Mouse (Mus musculus) hindbrain, embryonic 13.5 days (tissue): Measurements from ENCODE around the gene Gtse1. TPM values are rescaled to one million over a fixed set of nuclear protein-coding genes. Genes with fewer than 3 reads are reported as not detected.
"Not testable (repeated sequence)": the region's sequence is repeated elsewhere in the genome, so short reads cannot be mapped to it uniquely, and the experiment has no call there.

ENCODE experiments used
- ATAC-seq: fragments of 200-750 bp; cut with Nextera tagmentation; 2 replicates; pipeline ENCODE4 v1.8.0; 2017; ENCODE audit warnings: moderate TSS enrichment; ENCODE audit not compliant: low FRiP score
- H3K27ac ChIP-seq: fragments of 300-500 bp; sonication (generic); 2 replicates; pipeline ENCODE4 v1.5.1; 2015; ENCODE audit warnings: inconsistent platforms, mild to moderate bottlenecking, moderate library complexity
- H3K27me3 ChIP-seq: fragments of 300-500 bp; sonication (generic); 2 replicates; pipeline ENCODE4 v1.6.1; 2015; ENCODE audit warnings: mild to moderate bottlenecking, inconsistent platforms
- H3K36me3 ChIP-seq: fragments of 300-500 bp; sonication (generic); 2 replicates; pipeline ENCODE4 v1.6.1; 2015; ENCODE audit warnings: mild to moderate bottlenecking, inconsistent platforms
- H3K4me1 ChIP-seq: fragments of 300-500 bp; sonication (generic); replicated peaks from 2 replicates; pipeline ENCODE4 v1.6.1; 2015; ENCODE audit warnings: inconsistent platforms
- H3K4me2 ChIP-seq: fragments of 300-500 bp; sonication (generic); 2 replicates; pipeline ENCODE4 v1.6.1; 2015; ENCODE audit warnings: inconsistent platforms, mild to moderate bottlenecking, moderate library complexity
- H3K4me3 ChIP-seq: fragments of 300-500 bp; sonication (generic); 2 replicates; pipeline ENCODE4 v1.5.1; 2015; ENCODE audit warnings: mild to moderate bottlenecking, inconsistent platforms
- H3K9ac ChIP-seq: fragments of 300-500 bp; sonication (generic); 2 replicates; pipeline ENCODE4 v1.6.1; 2015; ENCODE audit warnings: mild to moderate bottlenecking, inconsistent platforms
- H3K9me3 ChIP-seq: fragments of 300-500 bp; sonication (generic); 2 replicates; pipeline ENCODE4 v1.6.1; 2016; ENCODE audit warnings: inconsistent platforms
- WGBS: fragments of 180-500 bp; shearing (Covaris S2); methylation state at CpG from one replicate; pipeline ENCODE4 v1.1.7; 2015; 5-methylcytosine and 5-hydroxymethylcytosine counted together
- polyA plus RNA-seq: library from polyadenylated mRNA; unstranded; fragments of >200 nt; fragmentation: Nextera tagmentation; extraction: Ambion mirVana; gene quantifications from 2 replicates; pipeline ENCODE4 v1.2.1, GENCODE M21; 2015

Gtse1 gene
- polyA plus RNA-seq, 1 experiment from 2014 or later = 8.9 TPM

DNA sequence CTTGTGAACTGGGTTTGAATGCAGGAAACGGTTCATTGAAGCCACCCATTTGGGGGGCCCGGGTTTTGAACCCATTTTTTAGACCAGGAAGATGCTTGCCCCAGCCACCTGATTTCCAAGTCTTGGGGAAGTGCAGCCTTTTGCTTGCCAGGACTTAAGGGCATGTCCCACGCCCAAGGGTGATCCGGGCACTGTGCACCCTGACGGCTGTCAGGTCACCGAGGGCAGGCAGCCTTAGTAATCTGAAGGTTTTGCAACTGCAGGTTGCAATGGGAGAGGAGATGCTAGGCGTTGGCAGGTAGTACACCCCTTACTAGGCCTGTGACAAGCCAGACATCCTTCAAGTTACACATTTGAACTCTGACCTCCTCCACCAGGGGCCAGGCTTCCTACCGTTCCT is 26.9 kb upstream of the Gtse1 start:
- peaks cover 6% of the 10 kb centered on the region for H3K36me3 ChIP-seq
- H3K27me3 ChIP-seq = no peaks in the 10 kb centered on the region
- H3K9ac ChIP-seq = peak overlapping the region; percentile 77
- 51% methylated on average over 8 of the region's 8 CpGs for WGBS
- no peak for ATAC-seq
- no peaks in the 10 kb centered on the region for H3K9me3 ChIP-seq
- peaks cover 12% of the 10 kb centered on the region for H3K4me1 ChIP-seq
- no peak overlapping the region for H3K27ac ChIP-seq
- H3K4me3 ChIP-seq = peak overlapping the region; percentile 60
- peak overlapping the region; percentile 79 for H3K4me2 ChIP-seq

DNA sequence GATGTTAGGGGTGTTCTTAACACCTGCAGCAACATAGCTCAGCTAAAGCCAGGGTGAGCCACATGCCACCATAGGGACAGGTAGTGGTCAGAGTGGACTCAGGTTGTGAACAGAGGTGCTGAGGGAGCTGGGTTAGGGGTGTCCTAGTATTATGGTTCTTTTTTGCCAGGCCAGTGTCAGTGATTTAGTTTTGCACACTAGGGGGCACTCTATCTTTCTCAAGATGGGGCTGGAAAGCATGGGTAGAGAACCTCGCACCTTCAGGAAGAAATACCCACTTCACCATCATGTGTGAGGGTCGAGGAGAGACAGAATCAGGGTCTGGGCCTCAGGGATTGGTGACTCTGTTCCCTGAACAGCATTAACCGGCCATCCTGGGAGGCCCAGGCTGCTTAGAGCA is 24.2 kb upstream of the Gtse1 start:
- Histone ChIP-seq H3K4me1 (peaks cover 12% of the 10 kb centered on the region), H3K4me3 (no peak overlapping the region), H3K9ac (no peak overlapping the region), H3K36me3 (peaks cover 6% of the 10 kb centered on the region), H3K4me2 (no peak overlapping the region), H3K27ac (no peak overlapping the region), H3K27me3 (no peaks in the 10 kb centered on the region), H3K9me3 (no peaks in the 10 kb centered on the region)
- no peak for ATAC-seq
- WGBS = 70% methylated on average over 3 of the region's 3 CpGs

DNA sequence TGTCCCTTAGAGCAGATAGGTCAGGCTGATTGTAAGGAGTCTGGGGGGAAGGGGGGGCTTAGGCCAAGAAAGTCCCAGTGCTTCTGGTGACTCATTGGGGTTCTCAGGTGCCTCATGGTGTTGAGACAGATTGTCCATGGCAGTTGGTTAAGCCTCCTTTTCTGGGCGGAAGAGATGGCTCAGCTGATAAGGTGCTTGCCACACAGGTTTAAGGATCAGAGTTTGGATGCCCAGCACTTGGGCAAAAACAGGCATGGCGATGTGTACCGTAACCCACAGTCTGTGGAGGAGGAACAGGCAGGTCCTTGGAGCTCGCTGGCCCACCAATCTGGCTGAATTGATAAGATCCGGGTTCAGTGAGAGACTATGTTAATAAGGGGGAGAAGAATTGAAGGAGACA is 22.7 kb upstream of the Gtse1 start:
- H3K9me3 ChIP-seq = no peaks in the 10 kb centered on the region
- H3K36me3 ChIP-seq = peaks cover 6% of the 10 kb centered on the region
- peaks cover 10% of the 10 kb centered on the region for H3K4me1 ChIP-seq
- no peak for ATAC-seq
- H3K4me2 ChIP-seq = no peak overlapping the region
- H3K4me3 ChIP-seq = no peak overlapping the region
- 95% methylated on average over 5 of the region's 5 CpGs for WGBS
- no peak overlapping the region for H3K27ac ChIP-seq
- no peaks in the 10 kb centered on the region for H3K27me3 ChIP-seq
- no peak overlapping the region for H3K9ac ChIP-seq

DNA sequence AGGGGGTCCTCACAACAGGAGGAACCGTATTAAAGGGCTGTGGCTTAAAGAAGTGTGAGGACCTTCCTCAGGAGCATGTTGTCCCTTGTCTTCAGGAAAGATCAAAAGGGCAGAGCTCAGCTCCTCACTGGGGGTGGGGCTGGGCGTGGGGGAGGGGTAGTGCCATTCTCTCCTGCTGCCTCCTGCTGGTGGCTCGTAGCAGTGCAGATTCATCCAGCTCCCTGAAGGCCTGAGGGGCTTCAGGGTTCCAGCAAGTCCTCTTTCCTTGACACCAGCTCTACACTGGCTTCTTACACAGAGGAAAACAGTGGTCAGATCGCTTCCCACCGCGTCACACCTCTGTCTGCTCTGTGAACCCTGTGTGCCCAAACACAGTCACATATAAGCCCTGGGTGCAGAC is 18.6 kb upstream of the Gtse1 start:
- Histone ChIP-seq H3K27ac (no peak overlapping the region), H3K36me3 (peaks cover 17% of the 10 kb centered on the region), H3K9me3 (no peaks in the 10 kb centered on the region), H3K27me3 (no peaks in the 10 kb centered on the region), H3K4me2 (no peak overlapping the region), H3K9ac (no peak overlapping the region), H3K4me3 (no peak overlapping the region), H3K4me1 (0 out of 2 replicates have a peak, but pooled peaks cover 3% of the 10 kb centered on the region)
- 39% methylated on average over 6 of the region's 6 CpGs for WGBS
- no peak for ATAC-seq

DNA sequence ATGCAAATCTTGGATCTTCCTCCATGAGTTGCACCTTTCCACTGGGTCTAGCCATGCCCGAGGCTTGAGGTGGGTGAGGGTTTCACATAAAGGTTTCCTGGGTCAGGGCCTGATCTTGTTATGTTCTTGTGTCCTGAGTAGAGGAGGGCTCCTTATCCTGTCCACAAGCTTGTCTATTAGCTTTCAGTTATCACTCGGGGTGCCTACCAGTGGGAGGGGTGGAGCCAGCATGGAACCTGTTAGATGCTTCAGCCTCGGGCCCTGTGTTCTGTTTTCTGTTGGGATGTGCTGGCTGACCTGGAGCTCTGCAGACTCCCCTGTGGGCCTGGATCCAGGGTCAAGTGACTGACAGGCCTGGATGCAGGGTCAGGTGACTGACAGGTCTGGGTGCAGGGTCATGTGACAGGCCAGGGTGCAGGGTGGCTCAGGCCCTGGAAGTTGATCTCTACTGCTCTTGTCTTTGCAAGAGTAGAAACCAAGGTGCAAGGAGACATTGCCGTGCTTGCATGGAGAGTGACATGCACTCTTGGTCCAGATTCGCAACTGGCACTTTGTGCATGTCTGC is 17.7 kb upstream of the Gtse1 start:
- no peak overlapping the region for H3K27ac ChIP-seq
- no peaks in the 10 kb centered on the region for H3K9me3 ChIP-seq
- no peak overlapping the region for H3K4me3 ChIP-seq
- no peaks in the 10 kb centered on the region for H3K27me3 ChIP-seq
- H3K9ac ChIP-seq = no peak overlapping the region
- H3K36me3 ChIP-seq = peaks cover 22% of the 10 kb centered on the region
- no peak for ATAC-seq
- H3K4me2 ChIP-seq = no peak overlapping the region
- 82% methylated on average over 5 of the region's 5 CpGs for WGBS
- H3K4me1 ChIP-seq = 0 out of 2 replicates have a peak, but pooled peaks cover 3% of the 10 kb centered on the region

DNA sequence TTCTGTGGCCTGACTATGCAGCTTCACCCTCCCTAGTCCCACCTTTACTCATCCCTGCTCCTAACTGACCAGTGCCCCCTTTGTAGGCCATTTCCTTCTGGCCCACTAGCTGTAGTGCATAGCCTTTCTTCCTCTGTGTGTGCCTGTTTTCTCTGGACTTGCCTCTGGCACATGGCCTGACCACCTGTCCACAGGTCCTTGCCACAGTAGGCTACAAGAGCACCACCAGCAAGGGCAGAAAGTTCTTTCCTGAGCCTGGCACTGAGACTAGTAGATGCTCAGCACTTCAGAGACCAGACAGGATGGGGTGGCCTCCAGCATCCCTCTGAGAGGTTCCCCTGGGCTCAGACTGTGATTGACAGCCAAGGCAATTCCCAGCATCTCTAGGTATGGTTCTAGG is 14.5 kb upstream of the Gtse1 start:
- no peak overlapping the region for H3K27ac ChIP-seq
- no peak overlapping the region for H3K4me2 ChIP-seq
- 0 out of 2 replicates have a peak, but pooled peaks cover 3% of the 10 kb centered on the region for H3K4me1 ChIP-seq
- no peaks in the 10 kb centered on the region for H3K9me3 ChIP-seq
- H3K27me3 ChIP-seq = no peaks in the 10 kb centered on the region
- H3K9ac ChIP-seq = no peak overlapping the region
- ATAC-seq = no peak
- peaks cover 24% of the 10 kb centered on the region for H3K36me3 ChIP-seq
- no peak overlapping the region for H3K4me3 ChIP-seq

DNA sequence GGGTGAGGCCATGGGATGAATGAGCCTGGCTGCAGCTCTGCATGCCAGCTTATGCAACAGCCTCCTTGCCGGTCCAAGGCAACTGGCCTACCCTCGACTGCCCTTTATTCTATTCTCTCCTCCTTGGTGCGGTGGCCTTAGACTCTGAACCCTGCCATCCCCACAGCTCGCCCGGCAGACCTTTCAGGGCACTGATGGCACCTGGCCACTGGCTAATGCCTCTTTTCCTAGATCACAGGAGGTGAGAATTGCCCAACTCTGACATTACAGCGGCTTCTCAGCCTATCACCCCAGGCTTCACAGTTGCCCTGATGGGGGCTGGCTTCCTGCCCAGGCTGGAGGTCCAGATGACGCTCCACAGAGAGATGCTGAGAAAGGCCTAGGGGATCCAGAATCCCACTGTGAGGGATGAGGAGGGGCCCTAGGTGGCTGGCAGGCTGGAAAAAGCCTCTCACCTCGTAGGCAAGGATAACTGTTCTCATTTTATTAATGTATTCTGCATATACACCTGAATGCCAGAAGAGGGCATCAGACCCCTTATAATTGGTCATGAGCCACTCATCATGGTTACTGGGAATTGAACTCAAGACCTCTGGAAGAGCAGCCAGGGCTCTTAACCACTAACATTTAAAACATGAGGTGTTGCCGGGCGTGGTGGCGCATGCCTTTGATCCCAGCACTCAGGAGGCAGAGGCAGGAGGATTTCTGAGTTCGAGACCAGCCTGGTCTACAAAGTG is 7.7 kb upstream of the Gtse1 start:
- WGBS = 78% methylated on average over 12 of the region's 12 CpGs
- Histone ChIP-seq H3K36me3 (peaks cover 9% of the 10 kb centered on the region), H3K4me1 (no peaks in the 10 kb centered on the region), H3K9me3 (no peaks in the 10 kb centered on the region), H3K27ac (no peak overlapping the region), H3K4me3 (no peak overlapping the region), H3K4me2 (no peak overlapping the region), H3K27me3 (no peaks in the 10 kb centered on the region), H3K9ac (no peak overlapping the region)
- no peak for ATAC-seq

DNA sequence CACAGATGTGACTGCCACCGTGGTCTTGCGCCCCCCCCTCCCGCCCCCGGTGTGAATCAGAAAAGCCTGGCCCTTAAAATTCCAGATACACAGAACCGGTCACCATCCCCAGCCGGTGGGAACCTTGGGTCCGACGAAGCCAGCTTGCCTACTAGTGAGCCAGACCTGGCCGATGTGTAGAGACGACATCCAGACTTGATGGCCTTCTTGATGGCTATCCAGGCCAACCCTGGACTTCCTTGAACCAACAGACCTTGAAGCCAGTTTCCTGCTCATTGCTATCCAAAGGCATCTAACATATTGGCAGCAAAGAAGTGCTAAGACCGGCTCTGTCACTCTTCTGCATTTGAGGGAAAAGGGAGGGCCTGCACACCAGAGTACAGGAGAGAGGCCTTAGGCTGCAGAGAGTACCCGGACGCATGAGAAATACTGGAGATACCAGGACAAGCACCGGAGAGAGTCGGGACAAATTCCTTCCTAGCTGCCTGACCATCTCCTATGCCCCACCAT is 510 bp upstream of the Gtse1 start:
- Histone ChIP-seq H3K27me3 (no peaks in the 10 kb centered on the region), H3K27ac (peak overlapping the region; percentile 84), H3K36me3 (peaks cover 20% of the 10 kb centered on the region), H3K9me3 (no peaks in the 10 kb centered on the region), H3K4me2 (peak overlapping the region; percentile 81), H3K4me3 (peak overlapping the region; percentile 58), H3K9ac (peak overlapping the region; percentile 91), H3K4me1 (peaks cover 29% of the 10 kb centered on the region)
- 11% methylated on average over 15 of the region's 15 CpGs for WGBS
- ATAC-seq = peak; percentile 72

DNA sequence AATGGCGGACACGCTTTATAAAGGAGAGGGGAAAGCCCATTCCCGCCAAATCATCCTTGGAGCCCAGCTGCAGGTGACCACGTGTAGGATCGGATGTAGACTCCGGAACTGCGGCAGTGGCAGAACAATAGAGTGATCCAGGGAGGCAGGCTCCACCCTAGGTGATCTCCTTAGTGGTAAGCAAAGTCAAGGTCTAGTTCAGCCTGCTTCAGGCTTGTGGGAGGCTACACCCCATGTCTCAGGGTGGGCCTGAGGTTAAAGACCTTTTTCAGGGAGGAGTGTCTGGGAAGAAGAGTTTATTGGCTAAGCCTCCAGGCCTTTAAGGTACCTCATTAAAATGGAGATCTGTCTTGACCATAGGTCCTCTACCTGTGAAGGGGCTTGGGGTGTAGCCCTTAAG is 6.4 kb downstream of the Gtse1 start:
- H3K9ac ChIP-seq, H3K4me2 ChIP-seq, H3K9me3 ChIP-seq, H3K27ac ChIP-seq, ATAC-seq, H3K27me3 ChIP-seq, H3K4me1 ChIP-seq, H3K4me3 ChIP-seq: not testable (repeated sequence)
- peaks cover 37% of the 10 kb centered on the region for H3K36me3 ChIP-seq
- 93% methylated on average over 7 of the region's 7 CpGs for WGBS

DNA sequence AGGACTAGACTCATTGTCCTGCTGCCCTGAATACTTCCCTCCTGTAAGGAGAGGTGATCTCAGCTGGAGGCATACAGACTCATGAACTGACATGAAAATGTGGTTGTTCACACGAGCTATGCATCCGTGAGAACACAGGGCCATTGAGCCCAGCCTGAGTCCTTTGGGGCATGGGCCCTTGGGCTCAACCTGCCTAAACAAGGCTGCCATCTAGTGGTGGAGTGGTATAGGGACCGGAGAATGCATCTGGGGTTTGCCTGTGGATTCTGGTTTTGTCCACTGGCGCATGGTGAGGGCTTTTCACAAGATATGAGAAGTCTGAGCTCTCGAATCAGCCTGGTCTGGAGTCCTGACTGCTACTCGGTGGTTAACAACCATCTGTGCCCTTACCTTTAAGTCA is 8.2 kb downstream of the Gtse1 start:
- WGBS = 51% methylated on average over 6 of the region's 6 CpGs
- H3K27me3 ChIP-seq = no peaks in the 10 kb centered on the region
- no peak overlapping the region for H3K9ac ChIP-seq
- no peaks in the 10 kb centered on the region for H3K4me1 ChIP-seq
- H3K36me3 ChIP-seq = peaks cover 37% of the 10 kb centered on the region
- no peak overlapping the region for H3K4me3 ChIP-seq
- no peak overlapping the region for H3K27ac ChIP-seq
- ATAC-seq = no peak
- no peak overlapping the region for H3K4me2 ChIP-seq
- no peaks in the 10 kb centered on the region for H3K9me3 ChIP-seq

DNA sequence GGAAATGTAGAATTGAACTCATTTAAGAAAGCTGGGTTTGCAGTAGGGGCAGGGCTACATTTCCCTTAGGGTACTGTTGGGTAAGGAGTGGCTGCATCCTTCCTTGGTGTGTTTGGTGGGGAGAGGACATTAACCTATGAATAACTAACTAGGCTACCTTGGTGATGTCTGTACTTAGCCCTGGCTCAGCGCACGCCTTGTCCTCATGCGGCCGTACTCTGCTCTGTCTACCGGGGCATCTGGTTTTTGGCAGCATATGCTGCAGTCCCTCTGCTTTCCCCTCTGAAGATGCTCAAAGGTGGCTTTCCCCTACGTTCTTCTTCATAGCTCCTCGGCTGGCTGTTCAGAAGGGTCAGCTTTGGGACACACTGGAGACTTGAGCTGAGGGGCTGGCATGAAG is 17.8 kb downstream of the Gtse1 start:
- Histone ChIP-seq H3K27me3 (no peaks in the 10 kb centered on the region), H3K36me3 (peaks cover 13% of the 10 kb centered on the region), H3K9ac (no peak overlapping the region), H3K4me3 (no peak overlapping the region), H3K4me2 (no peak overlapping the region), H3K27ac (no peak overlapping the region), H3K4me1 (peaks cover 26% of the 10 kb centered on the region), H3K9me3 (no peaks in the 10 kb centered on the region)
- no peak for ATAC-seq
- 96% methylated on average over 7 of the region's 7 CpGs for WGBS

DNA sequence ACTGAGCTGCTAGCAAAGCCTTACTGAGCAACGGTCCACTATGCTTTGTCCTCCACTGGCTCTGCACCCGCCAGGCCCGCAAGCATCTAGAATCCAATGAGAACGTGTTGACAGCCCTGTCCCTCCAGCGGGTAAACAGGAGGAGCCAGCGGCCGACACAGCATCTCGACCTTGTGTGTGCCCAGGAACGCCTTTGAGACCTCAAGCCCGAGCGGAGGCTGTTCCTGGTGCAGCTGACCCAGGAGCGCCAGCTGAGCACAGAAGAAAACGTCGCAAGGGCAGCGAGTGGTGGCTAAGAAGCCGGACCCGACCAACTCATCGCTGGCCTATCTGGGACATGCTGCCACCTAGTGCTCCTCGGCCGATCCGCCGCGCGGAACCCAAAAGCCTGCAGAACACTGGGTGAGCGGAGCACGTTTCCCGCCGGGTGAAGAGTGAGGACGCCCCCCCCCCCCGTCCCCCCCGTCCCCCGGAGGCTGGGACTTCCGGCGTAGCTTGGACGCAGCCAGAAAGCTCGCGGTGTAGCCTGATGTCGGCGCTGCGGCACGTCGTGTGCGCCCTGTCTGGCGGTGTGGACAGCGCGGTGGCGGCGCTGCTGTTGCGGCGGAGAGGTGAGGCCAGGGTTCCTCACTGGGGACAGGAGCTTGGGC is 19.4 kb downstream of the Gtse1 start, which contains the start of gene Trmu:
Gene Trmu (plus strand): TSS at position 465 of the 650 bp plus-strand sequence.
- ATAC-seq = peak; percentile 96
- Histone ChIP-seq H3K4me3 (peak within 1 kb of the TSS; percentile 69), H3K9ac (peak within 1 kb of the TSS; percentile 85), H3K36me3 (peaks cover 28% of the 10 kb centered on the region), H3K4me1 (peaks cover 26% of the 10 kb centered on the region), H3K4me2 (peak within 1 kb of the TSS; percentile 96), H3K27ac (peak within 1 kb of the TSS; percentile 93), H3K27me3 (no peaks in the 10 kb centered on the region), H3K9me3 (no peaks in the 10 kb centered on the region)
- 1% methylated on average over 49 of the region's 50 CpGs for WGBS
